Mouse (Mus musculus) limb, embryonic 15.5 days (tissue): ENCODE results near the gene Map1lc3b. TPM values are rescaled to one million over a fixed set of nuclear protein-coding genes. Genes with fewer than 3 reads are reported as not detected.

Experiments
- ATAC-seq: fragments of 200-750 bp; cut with Nextera tagmentation; 2 replicates; pipeline ENCODE4 v1.8.0; 2017; ENCODE audit warnings: low read depth, moderate TSS enrichment; ENCODE audit not compliant: insufficient number of reproducible peaks, low FRiP score, low TSS enrichment
- H3K27ac ChIP-seq: fragments of 300-500 bp; sonication (generic); 2 replicates; pipeline ENCODE4 v1.5.1; 2015; ENCODE audit warnings: moderate library complexity, mild to moderate bottlenecking, inconsistent platforms
- H3K27me3 ChIP-seq: fragments of 300-500 bp; sonication (generic); 2 replicates; pipeline ENCODE4 v1.6.1; 2015; ENCODE audit warnings: inconsistent platforms
- H3K36me3 ChIP-seq: fragments of 300-500 bp; sonication (generic); 2 replicates; pipeline ENCODE4 v1.6.1; 2015; ENCODE audit warnings: inconsistent platforms
- H3K4me1 ChIP-seq: fragments of 300-500 bp; sonication (generic); 2 replicates; pipeline ENCODE4 v1.6.1; 2015; ENCODE audit warnings: inconsistent platforms
- H3K4me2 ChIP-seq: fragments of 300-500 bp; sonication (generic); 2 replicates; pipeline ENCODE4 v1.6.1; 2015; ENCODE audit warnings: mild to moderate bottlenecking, inconsistent platforms
- H3K4me3 ChIP-seq: fragments of 300-500 bp; sonication (generic); 2 replicates; pipeline ENCODE4 v1.5.1; 2015; ENCODE audit warnings: mild to moderate bottlenecking, inconsistent platforms
- H3K9ac ChIP-seq: fragments of 300-500 bp; sonication (generic); 2 replicates; pipeline ENCODE4 v1.6.1; 2015; ENCODE audit warnings: inconsistent platforms
- H3K9me3 ChIP-seq: fragments of 300-500 bp; sonication (generic); 2 replicates; pipeline ENCODE4 v1.6.1; 2016; ENCODE audit warnings: inconsistent platforms
- WGBS: fragments of 180-500 bp; shearing (Covaris S2); methylation state at CpG from one replicate; pipeline ENCODE4 v1.1.7; 2015; 5-methylcytosine and 5-hydroxymethylcytosine counted together
- polyA plus RNA-seq: library from polyadenylated mRNA; unstranded; fragments of >200 nt; fragmentation: Nextera tagmentation; extraction: Ambion mirVana; gene quantifications from 2 replicates; pipeline ENCODE4 v1.2.1, GENCODE M21; 2015

Map1lc3b gene
- polyA plus RNA-seq, 1 experiment from 2014 or later, result 182 TPM

DNA sequence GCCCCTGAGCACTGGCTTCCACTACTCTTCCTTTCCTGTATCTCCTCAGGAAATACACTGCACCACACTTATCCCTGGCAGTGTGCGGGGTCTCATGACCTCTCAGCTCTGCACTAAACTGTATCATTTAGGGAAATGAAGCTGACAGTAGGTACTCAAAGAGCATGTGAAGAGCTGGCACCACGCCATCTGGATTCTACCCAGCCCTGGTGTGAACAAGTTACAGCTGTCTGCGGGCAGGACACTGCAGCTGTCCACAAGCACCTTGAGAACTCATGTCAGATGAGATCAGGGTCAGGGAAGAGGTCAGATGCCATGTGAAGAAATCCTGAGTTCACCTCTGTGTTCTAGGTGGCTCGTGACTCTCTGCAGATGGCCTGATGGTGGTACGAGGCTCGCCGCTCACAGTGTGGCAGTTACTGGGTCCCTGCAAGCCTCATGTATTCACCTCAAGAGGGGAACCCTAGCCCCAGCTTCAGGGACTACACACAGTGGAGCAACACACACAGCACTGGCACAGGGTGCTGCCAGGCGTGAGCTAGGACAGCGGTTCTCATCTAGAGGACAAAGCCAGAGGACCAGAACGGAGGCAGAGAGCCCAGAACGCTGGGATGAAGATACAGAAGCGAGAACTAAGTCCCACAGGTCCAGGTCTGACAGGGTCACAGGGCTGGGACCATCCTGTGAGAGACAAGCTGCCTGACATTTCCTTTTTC, 30.8 kb downstream of the Map1lc3b start:
- no peak overlapping the region for H3K4me3 ChIP-seq
- WGBS, result 80% methylated on average over 12 of the region's 12 CpGs
- no peak overlapping the region for H3K27ac ChIP-seq
- no peak overlapping the region for H3K9ac ChIP-seq
- H3K4me2 ChIP-seq, result no peak overlapping the region
- H3K9me3 ChIP-seq, result no peaks in the 10 kb centered on the region
- H3K4me1 ChIP-seq, result peaks cover 24% of the 10 kb centered on the region
- no peak for ATAC-seq
- H3K36me3 ChIP-seq, result peaks cover 30% of the 10 kb centered on the region
- no peaks in the 10 kb centered on the region for H3K27me3 ChIP-seq

DNA sequence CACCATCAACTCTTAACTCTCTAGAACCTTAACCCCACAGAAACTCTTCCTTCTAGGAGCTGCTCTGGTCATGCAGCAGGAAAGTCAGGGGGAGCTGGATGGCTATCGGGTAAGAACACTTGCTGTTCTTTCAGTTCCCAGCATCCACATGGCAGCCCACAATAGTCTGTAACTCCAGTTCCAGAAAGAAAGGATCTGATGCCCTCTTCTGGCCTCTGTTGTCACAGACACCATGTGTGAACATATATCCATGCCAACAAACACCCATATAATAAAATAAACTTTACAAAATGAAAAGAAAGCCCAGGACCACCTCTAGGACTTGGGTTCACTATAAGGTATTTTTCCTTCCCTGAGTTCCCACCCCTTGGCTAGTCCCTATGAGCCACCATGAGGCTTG, 31.7 kb downstream of the Map1lc3b start:
- no peak for ATAC-seq
- Histone ChIP-seq H3K9ac (no peak overlapping the region), H3K4me3 (no peak overlapping the region), H3K4me2 (no peak overlapping the region), H3K36me3 (peaks cover 29% of the 10 kb centered on the region), H3K27me3 (no peaks in the 10 kb centered on the region), H3K27ac (no peak overlapping the region), H3K9me3 (no peaks in the 10 kb centered on the region), H3K4me1 (peaks cover 24% of the 10 kb centered on the region)
- WGBS, result 55% methylated on average over 1 of the region's 1 CpGs

DNA sequence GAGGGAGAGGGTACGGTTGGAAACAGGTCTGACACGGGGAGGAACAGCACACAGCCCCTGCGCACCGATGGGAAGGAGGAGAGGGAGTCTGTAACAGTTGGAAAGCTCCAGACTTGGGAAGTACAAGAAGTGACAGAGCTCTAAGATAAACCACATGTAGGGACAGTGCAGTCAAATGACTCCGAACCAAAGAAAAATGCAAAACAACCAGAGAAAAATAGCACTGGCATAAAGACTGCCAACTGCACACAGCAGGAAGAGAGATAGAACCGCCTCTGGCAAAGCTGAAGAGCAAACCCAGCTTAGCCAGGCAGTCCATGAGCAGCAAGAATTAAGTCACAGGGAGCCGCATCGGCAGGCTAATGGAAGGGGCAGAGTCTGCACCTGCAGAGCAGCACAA, 32.9 kb downstream of the Map1lc3b start:
- Histone ChIP-seq H3K27ac (no peak overlapping the region), H3K4me3 (no peak overlapping the region), H3K4me1 (peaks cover 24% of the 10 kb centered on the region), H3K9me3 (no peaks in the 10 kb centered on the region), H3K9ac (no peak overlapping the region), H3K36me3 (peaks cover 26% of the 10 kb centered on the region), H3K27me3 (no peaks in the 10 kb centered on the region), H3K4me2 (no peak overlapping the region)
- no peak for ATAC-seq
- 86% methylated on average over 8 of the region's 8 CpGs for WGBS

DNA sequence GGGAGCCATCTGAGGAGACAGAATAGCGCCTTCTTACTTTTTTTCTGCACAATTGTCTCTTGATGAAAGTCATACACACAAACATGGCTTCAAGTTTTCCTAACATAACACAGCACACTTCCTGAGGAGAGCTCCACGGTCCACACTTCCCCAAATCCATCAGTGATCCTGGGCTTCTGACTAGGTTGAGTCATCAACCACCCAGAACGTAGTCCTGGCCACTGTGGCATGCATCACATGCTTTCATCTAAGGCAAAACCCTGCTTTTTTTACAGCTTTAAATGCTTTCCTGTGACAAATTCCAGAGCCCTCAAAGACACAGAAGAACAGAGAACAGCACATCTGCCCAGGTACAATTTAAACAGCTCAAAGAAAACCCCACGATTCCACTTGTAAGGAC, 38.5 kb downstream of the Map1lc3b start:
- H3K27ac ChIP-seq, result no peak overlapping the region
- 88% methylated on average over 4 of the region's 4 CpGs for WGBS
- no peaks in the 10 kb centered on the region for H3K27me3 ChIP-seq
- no peaks in the 10 kb centered on the region for H3K9me3 ChIP-seq
- ATAC-seq, result no peak
- H3K4me1 ChIP-seq, result peaks cover 22% of the 10 kb centered on the region
- H3K36me3 ChIP-seq, result peaks cover 25% of the 10 kb centered on the region
- H3K9ac ChIP-seq, result no peak overlapping the region
- H3K4me3 ChIP-seq, result no peak overlapping the region
- no peak overlapping the region for H3K4me2 ChIP-seq

DNA sequence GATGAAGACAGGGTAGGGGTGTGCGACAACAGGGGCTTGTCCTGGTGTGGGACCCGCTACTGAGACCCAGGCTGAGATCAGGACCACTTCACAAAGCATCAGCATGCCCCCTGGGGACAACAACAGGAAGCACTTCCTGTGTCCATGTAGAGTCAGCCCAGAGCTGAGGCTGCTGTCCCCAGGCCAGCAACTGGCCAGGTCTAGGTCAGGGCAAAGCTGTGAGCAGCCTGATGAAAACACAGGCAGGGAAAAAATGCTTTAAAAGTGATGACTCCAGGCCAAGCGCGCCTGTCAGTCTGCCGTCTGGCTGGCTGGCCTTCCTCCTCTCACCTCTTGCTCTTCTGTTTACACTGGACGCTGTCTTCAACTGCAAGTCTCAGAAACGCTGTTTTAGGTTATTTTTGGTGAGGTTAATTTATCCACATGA, 41.5 kb downstream of the Map1lc3b start:
- Histone ChIP-seq H3K9me3 (no peaks in the 10 kb centered on the region), H3K36me3 (peaks cover 14% of the 10 kb centered on the region), H3K4me2 (no peak overlapping the region), H3K27me3 (no peaks in the 10 kb centered on the region), H3K4me3 (no peak overlapping the region), H3K9ac (no peak overlapping the region), H3K27ac (peak overlapping the region; percentile 54), H3K4me1 (peaks cover 29% of the 10 kb centered on the region)
- 0 out of 2 replicates have a peak, but pooled peaks have one; percentile 11 for ATAC-seq
- WGBS, result 57% methylated on average over 7 of the region's 7 CpGs

DNA sequence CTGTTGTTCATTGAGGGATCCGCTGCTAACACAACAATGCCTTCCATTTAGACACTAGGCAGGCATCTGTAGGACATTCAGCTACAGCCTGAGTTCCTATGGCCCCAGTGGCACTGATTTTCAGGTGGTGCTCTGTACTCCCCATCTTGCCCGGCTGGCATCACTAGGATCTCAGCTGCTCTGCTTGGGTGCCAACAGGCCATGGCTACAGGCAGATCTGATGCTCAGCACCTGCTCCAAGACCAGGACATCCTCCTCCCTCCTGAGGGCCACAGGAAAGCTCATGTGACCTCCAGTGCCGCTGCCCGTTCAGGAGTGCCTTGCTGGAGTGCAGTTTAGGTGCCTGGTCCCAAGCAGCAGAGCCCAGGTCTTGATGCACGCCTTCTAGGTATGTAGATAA, 42.2 kb downstream of the Map1lc3b start:
- Histone ChIP-seq H3K4me1 (peaks cover 35% of the 10 kb centered on the region), H3K9ac (no peak overlapping the region), H3K4me2 (no peak overlapping the region), H3K27me3 (no peaks in the 10 kb centered on the region), H3K9me3 (no peaks in the 10 kb centered on the region), H3K27ac (no peak overlapping the region), H3K4me3 (no peak overlapping the region), H3K36me3 (peaks cover 7% of the 10 kb centered on the region)
- WGBS, result 83% methylated on average over 5 of the region's 5 CpGs
- no peak for ATAC-seq

DNA sequence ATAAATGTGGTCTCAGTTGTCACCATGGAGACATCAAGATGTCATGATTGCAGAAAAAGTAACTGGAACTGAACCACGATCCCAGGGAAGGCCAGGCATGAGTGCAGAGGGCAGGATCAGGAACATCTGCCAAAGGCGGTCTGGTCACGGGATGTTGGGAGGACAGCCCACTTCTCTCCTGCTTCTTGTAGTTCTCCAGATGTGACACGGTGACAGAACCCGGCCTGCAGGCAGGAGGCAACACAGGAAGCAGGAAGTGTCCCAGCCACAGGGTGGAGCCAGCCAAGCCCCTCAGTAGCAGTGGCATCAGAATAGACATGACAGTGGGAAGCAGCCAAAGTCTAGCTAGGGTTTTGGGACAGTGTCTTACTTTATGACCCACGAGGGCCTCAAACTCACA, 45.4 kb downstream of the Map1lc3b start:
- no peak overlapping the region for H3K9ac ChIP-seq
- peak overlapping the region; percentile 8; the same call in 1 of the 2 replicates for H3K27ac ChIP-seq
- H3K4me3 ChIP-seq, result no peak overlapping the region
- no peaks in the 10 kb centered on the region for H3K27me3 ChIP-seq
- H3K36me3 ChIP-seq, result no peaks in the 10 kb centered on the region; the same call in 1 of the 2 replicates
- ATAC-seq, result no peak
- H3K4me2 ChIP-seq, result no peak overlapping the region
- 49% methylated on average over 6 of the region's 6 CpGs for WGBS
- H3K4me1 ChIP-seq, result peaks cover 34% of the 10 kb centered on the region
- H3K9me3 ChIP-seq, result no peaks in the 10 kb centered on the region

DNA sequence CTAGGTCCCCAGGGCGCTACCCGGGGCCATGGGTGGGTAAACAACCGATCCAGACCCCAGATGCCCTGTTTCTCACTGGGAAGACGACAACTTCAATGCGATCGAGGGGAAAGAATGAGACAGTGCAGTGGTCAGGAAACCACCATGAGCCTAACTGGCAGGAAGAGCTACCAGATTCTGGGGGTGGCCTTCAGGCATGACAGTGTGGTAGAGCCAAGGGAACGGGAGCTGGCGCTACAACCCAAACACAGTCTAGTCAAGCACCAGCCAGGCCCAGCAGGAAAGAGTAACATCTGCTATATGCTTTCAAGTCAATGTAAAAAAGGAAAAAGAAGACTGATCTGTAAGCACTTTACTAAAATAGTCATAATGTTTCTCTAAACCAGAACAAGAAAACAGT, 46.0 kb downstream of the Map1lc3b start:
- Histone ChIP-seq H3K9me3 (no peaks in the 10 kb centered on the region), H3K4me2 (no peak overlapping the region), H3K27ac (peak overlapping the region; percentile 73), H3K4me1 (peaks cover 31% of the 10 kb centered on the region), H3K9ac (no peak overlapping the region), H3K4me3 (no peak overlapping the region), H3K36me3 (no peaks in the 10 kb centered on the region; the same call in 1 of the 2 replicates), H3K27me3 (no peaks in the 10 kb centered on the region)
- WGBS, result 86% methylated on average over 8 of the region's 8 CpGs
- no peak for ATAC-seq

DNA sequence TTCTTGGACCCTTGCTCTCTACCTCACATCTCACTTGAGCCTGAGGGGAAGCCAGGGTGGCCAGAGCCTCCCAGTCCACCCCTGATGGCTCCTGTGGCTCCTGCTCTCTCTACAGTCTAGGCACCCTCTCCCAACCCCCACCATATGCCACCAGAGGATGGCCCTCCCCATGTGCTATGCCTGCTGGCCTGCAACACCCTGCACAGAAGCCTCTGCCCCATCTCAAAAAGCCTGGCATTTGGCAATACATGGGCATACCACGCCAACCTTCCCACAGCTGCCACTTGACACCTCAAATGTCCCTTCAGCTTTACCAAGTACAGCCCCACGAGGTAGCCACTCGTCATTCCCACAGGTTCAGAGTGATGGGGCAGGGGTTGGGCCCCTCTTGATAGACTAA, 52.6 kb downstream of the Map1lc3b start:
- Histone ChIP-seq H3K4me3 (no peak overlapping the region), H3K9ac (no peak overlapping the region), H3K4me1 (peaks cover 31% of the 10 kb centered on the region), H3K27ac (0 out of 2 replicates have a peak overlapping the region, but pooled peaks have one; percentile 35), H3K9me3 (no peaks in the 10 kb centered on the region), H3K36me3 (no peaks in the 10 kb centered on the region), H3K27me3 (no peaks in the 10 kb centered on the region), H3K4me2 (no peak overlapping the region)
- ATAC-seq, result no peak
- WGBS, result 78% methylated on average over 3 of the region's 3 CpGs

DNA sequence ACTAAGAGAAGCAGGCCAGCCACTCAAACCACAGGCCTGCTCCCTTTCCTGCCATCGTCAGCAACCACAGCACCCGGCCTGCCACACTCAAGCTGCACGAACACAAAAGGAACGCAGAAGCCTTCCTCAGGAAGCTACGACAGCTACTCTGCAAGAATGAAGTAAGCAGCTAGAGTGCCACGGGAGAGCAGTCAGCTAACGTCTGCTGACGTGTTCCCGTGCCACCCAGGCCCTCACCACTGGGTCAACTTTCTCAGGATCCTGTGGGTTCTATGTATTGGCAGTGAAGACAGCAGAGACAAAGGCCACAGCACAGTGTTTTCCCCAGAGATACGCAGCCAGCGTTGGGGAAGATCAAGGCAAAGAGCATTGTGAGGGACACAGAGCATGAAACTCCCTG, 53.2 kb downstream of the Map1lc3b start:
- Histone ChIP-seq H3K4me1 (peaks cover 35% of the 10 kb centered on the region), H3K9me3 (no peaks in the 10 kb centered on the region), H3K27me3 (no peaks in the 10 kb centered on the region), H3K36me3 (no peaks in the 10 kb centered on the region), H3K4me3 (no peak overlapping the region), H3K27ac (peak overlapping the region; percentile 35; the same call in 1 of the 2 replicates), H3K4me2 (no peak overlapping the region), H3K9ac (no peak overlapping the region)
- WGBS, result 81% methylated on average over 11 of the region's 11 CpGs
- ATAC-seq, result no peak

DNA sequence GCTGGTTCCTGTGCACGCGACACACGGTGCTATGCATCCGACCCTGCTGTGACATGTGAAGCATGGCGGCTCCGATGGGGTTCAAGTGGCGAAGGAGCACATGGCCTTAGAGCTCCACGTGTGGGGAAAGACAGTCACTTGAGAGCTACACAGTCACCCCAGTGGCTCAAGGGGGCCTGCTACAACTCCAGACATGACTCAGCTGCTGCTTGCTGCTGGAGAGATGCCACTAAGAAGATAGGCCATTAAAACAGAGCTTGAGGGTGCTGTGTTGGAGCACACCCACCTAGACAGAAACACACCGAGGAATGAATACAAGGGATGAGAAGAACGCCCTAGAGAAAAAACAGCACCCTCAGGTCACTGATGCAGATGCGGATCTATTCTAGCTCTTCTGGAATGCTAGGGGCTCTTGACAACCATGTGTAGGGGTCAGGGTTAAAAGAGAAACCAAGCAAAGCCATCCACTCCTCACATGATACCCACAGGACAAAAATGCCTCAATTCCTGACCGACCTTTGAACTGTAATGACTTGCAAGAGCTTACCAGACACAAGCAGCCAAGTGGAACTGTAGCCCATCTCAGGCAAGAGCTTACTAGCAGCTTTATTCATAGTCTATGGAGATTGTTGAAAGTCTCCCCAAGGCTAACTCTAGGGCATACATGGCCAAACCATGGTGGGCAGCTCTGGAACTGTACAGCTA, 57.5 kb downstream of the Map1lc3b start:
- ATAC-seq, result no peak
- H3K36me3 ChIP-seq, result no peaks in the 10 kb centered on the region
- H3K27ac ChIP-seq, result no peak overlapping the region
- peaks cover 66% of the 10 kb centered on the region for H3K4me1 ChIP-seq
- H3K9ac ChIP-seq, result no peak overlapping the region
- 87% methylated on average over 12 of the region's 12 CpGs for WGBS
- H3K4me2 ChIP-seq, result no peak overlapping the region
- H3K27me3 ChIP-seq, result no peaks in the 10 kb centered on the region
- H3K4me3 ChIP-seq, result no peak overlapping the region
- no peaks in the 10 kb centered on the region for H3K9me3 ChIP-seq
